Mouse (Mus musculus) intestine, embryonic 14.5 days (tissue): ENCODE measurements around the gene Irak4. TPM values are rescaled to one million over a fixed set of nuclear protein-coding genes. Genes with fewer than 3 reads are reported as not detected.

Source experiments
- ATAC-seq: fragments of 200-750 bp; cut with Nextera tagmentation; replicated peaks from 2 replicates; pipeline ENCODE4 v1.8.0; 2017; ENCODE audit warnings: low read depth, moderate number of reproducible peaks, moderate TSS enrichment, moderate library complexity; ENCODE audit not compliant: low FRiP score, low TSS enrichment
- DNase-seq: peaks from one replicate; pipeline ENCODE4 v3.0.0-alpha.2; 2018; ENCODE audit warnings: low spot score
- H3K27ac ChIP-seq: fragments of 300-500 bp; sonication (generic); 2 replicates; pipeline ENCODE4 v1.5.1; 2014; ENCODE audit warnings: low read depth, mild to moderate bottlenecking, control low read depth
- H3K27me3 ChIP-seq: fragments of 300-500 bp; sonication (generic); replicated peaks from 2 replicates; pipeline ENCODE4 v1.6.1; 2014; ENCODE audit warnings: low read length, control low read depth; ENCODE audit not compliant: control insufficient read depth, insufficient read depth
- H3K36me3 ChIP-seq: fragments of 300-500 bp; sonication (generic); 2 replicates; pipeline ENCODE4 v1.6.1; 2014; ENCODE audit warnings: low read length, control low read depth; ENCODE audit not compliant: control insufficient read depth, insufficient read depth
- H3K4me1 ChIP-seq: fragments of 300-500 bp; sonication (generic); replicated peaks from 2 replicates; pipeline ENCODE4 v1.6.1; 2014; ENCODE audit warnings: low read length, control low read depth, mixed read lengths; ENCODE audit not compliant: control insufficient read depth, insufficient read depth
- H3K4me2 ChIP-seq: fragments of 300-500 bp; sonication (generic); 2 replicates; pipeline ENCODE4 v1.6.1; 2014; ENCODE audit warnings: low read length
- H3K4me3 ChIP-seq: fragments of 300-500 bp; sonication (generic); 2 replicates; pipeline ENCODE4 v1.5.1; 2014; ENCODE audit warnings: low read depth, low read length, control low read depth, mixed read lengths
- H3K9ac ChIP-seq: fragments of 300-500 bp; sonication (generic); 2 replicates; pipeline ENCODE4 v1.6.1; 2014; ENCODE audit warnings: mild to moderate bottlenecking, low read length
- H3K9me3 ChIP-seq: fragments of 300-500 bp; sonication (generic); 2 replicates; pipeline ENCODE4 v1.6.1; 2016; ENCODE audit warnings: low read length, control low read depth; ENCODE audit not compliant: control insufficient read depth
- WGBS: fragments of 180-500 bp; shearing (Covaris S2); extraction: QIAGEN DNeasy Blood & Tissue Kit; methylation state at CpG from one replicate; pipeline ENCODE4 v1.1.7; 2014; 5-methylcytosine and 5-hydroxymethylcytosine counted together
- polyA plus RNA-seq: library from polyadenylated mRNA; unstranded; fragments of >200 nt; fragmentation: Nextera tagmentation; extraction: Ambion mirVana; gene quantifications from 2 replicates; pipeline ENCODE4 v1.2.1, GENCODE M21; 2014

Irak4 gene
- polyA plus RNA-seq, 1 experiment from 2014 or later = 8.9 TPM

DNA sequence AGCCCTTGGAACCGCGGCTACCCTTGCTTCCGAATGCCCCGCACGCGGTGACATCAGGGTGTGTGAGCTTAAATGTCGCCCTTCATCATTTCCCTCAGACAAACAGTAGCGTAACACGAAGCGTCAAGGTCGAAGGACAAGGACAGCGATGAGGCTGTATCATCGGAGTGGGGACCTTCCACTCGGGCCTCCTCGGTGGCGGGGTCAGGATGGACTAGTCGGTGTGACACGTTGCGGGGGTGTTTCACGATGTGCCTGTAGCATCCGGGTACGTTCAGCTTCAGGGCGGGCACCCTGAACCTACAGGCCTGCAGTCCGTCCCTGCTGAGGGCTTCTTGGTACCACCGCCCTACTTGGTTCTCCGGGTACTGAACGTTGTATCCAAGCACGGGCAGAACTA, 20.2 kb upstream of the Irak4 start:
- no peaks in the 10 kb centered on the region for H3K27me3 ChIP-seq
- 83% methylated on average over 28 of the region's 28 CpGs for WGBS

GRCm38 (mm10) chr15:94524956-94525355, 18.5 kb upstream of the Irak4 start:
- no peak overlapping the region for H3K27ac ChIP-seq
- H3K9me3 ChIP-seq = no peaks in the 10 kb centered on the region
- WGBS = 87% methylated on average over 12 of the region's 12 CpGs
- no peaks in the 10 kb centered on the region for H3K27me3 ChIP-seq
- H3K9ac ChIP-seq = no peak overlapping the region
- DNase-seq = no peak
- H3K36me3 ChIP-seq = peaks cover 5% of the 10 kb centered on the region
- no peak for ATAC-seq
- no peak overlapping the region for H3K4me2 ChIP-seq
- H3K4me3 ChIP-seq = no peak overlapping the region
- H3K4me1 ChIP-seq = no peaks in the 10 kb centered on the region

More for the DNA sequence above, 20.2 kb upstream of the Irak4 start:
- Histone ChIP-seq H3K27ac (no peak overlapping the region), H3K9ac (no peak overlapping the region), H3K36me3 (peaks cover 5% of the 10 kb centered on the region), H3K4me2 (no peak overlapping the region), H3K9me3 (no peaks in the 10 kb centered on the region), H3K4me1 (no peaks in the 10 kb centered on the region), H3K4me3 (no peak overlapping the region)
- DNase-seq = no peak
- no peak for ATAC-seq

- Histone ChIP-seq H3K36me3 (peaks cover 6% of the 10 kb centered on the region; the same call in 1 of the 2 replicates), H3K9me3 (no peaks in the 10 kb centered on the region), H3K9ac (no peak overlapping the region), H3K27ac (no peak overlapping the region), H3K4me2 (no peak overlapping the region), H3K4me3 (no peak overlapping the region), H3K27me3 (no peaks in the 10 kb centered on the region), H3K4me1 (no peaks in the 10 kb centered on the region)
- DNase-seq = no peak
- 74% methylated on average over 3 of the region's 3 CpGs for WGBS
- no peak for ATAC-seq
These were observed 12.9 kb upstream of the Irak4 start for GRCm38 (mm10) chr15:94530519-94530918.

DNA sequence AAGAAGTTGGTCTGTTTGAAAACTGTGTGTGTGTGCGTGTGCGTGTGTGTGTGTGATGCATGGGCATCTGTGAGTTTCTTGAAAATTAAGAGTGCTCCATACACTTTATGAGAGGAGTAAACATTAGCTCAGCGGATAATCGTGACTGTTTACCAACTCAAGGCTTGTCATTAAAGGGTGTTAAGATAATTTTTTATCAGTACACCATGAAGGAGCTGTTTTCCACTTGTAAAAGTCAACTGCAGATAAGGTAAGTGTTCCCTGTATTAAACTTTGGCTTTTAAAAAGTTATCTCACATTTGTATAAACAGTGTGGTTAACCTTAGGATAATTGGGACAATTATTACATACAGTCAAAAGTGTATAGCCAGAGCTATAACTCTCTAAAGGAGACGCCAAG, 11.1 kb upstream of the Irak4 start:
- no peaks in the 10 kb centered on the region for H3K4me1 ChIP-seq
- ATAC-seq = no peak
- no peak overlapping the region for H3K9ac ChIP-seq
- H3K4me2 ChIP-seq = no peak overlapping the region
- WGBS = 73% methylated on average over 5 of the region's 5 CpGs
- no peak overlapping the region for H3K4me3 ChIP-seq
- no peak overlapping the region for H3K27ac ChIP-seq
- DNase-seq = no peak
- H3K27me3 ChIP-seq = no peaks in the 10 kb centered on the region
- H3K36me3 ChIP-seq = peaks cover 6% of the 10 kb centered on the region; the same call in 1 of the 2 replicates
- no peaks in the 10 kb centered on the region for H3K9me3 ChIP-seq

GRCm38 (mm10) chr15:94532956-94533355, 10.5 kb upstream of the Irak4 start:
- no peak for DNase-seq
- ATAC-seq = no peak
- Histone ChIP-seq H3K9me3 (no peaks in the 10 kb centered on the region), H3K36me3 (peaks cover 6% of the 10 kb centered on the region; the same call in 1 of the 2 replicates), H3K27me3 (no peaks in the 10 kb centered on the region), H3K9ac (no peak overlapping the region), H3K4me2 (no peak overlapping the region), H3K4me3 (no peak overlapping the region), H3K4me1 (no peaks in the 10 kb centered on the region), H3K27ac (no peak overlapping the region)
- 84% methylated on average over 6 of the region's 6 CpGs for WGBS

DNA sequence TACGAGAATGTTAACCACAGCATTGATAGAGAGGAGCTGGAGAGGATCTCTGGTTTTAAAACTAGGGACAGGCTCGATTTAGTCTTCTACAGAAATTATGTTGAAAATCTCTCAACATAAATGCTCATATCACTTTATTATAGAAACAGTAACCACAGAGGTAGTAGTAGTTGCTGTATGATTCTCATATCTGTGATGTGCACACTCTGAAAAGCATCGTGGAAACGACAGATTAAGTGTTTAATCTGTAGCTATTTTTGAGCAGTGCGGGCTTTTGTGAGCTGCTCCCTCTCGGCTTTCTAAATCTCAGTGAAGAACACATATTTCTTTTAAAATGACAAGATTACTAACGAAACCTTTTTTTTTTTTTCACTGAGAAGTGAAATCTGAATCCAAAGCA, 7.9 kb upstream of the Irak4 start:
- H3K4me2 ChIP-seq = no peak overlapping the region

GRCm38 (mm10) chr15:94539296-94539695, 4.1 kb upstream of the Irak4 start:
- DNase-seq (no peak), ATAC-seq (no peak)
- WGBS = 89% methylated on average over 3 of the region's 3 CpGs
- no peaks in the 10 kb centered on the region for H3K9me3 ChIP-seq
- peaks cover 3% of the 10 kb centered on the region; the same call in 1 of the 2 replicates for H3K4me1 ChIP-seq
- no peak overlapping the region for H3K27ac ChIP-seq
- no peak overlapping the region for H3K4me3 ChIP-seq
- H3K27me3 ChIP-seq = no peaks in the 10 kb centered on the region
- no peak overlapping the region for H3K4me2 ChIP-seq
- H3K36me3 ChIP-seq = peaks cover 6% of the 10 kb centered on the region; the same call in 1 of the 2 replicates
- H3K9ac ChIP-seq = no peak overlapping the region

More for the DNA sequence above, 7.9 kb upstream of the Irak4 start:
- Histone ChIP-seq H3K4me3 (no peak overlapping the region), H3K27ac (no peak overlapping the region), H3K9ac (no peak overlapping the region), H3K4me1 (no peaks in the 10 kb centered on the region), H3K9me3 (no peaks in the 10 kb centered on the region), H3K36me3 (peaks cover 9% of the 10 kb centered on the region; the same call in 1 of the 2 replicates), H3K27me3 (no peaks in the 10 kb centered on the region)
- ATAC-seq (no peak), DNase-seq (no peak)
- WGBS = 83% methylated on average over 7 of the region's 7 CpGs

DNA sequence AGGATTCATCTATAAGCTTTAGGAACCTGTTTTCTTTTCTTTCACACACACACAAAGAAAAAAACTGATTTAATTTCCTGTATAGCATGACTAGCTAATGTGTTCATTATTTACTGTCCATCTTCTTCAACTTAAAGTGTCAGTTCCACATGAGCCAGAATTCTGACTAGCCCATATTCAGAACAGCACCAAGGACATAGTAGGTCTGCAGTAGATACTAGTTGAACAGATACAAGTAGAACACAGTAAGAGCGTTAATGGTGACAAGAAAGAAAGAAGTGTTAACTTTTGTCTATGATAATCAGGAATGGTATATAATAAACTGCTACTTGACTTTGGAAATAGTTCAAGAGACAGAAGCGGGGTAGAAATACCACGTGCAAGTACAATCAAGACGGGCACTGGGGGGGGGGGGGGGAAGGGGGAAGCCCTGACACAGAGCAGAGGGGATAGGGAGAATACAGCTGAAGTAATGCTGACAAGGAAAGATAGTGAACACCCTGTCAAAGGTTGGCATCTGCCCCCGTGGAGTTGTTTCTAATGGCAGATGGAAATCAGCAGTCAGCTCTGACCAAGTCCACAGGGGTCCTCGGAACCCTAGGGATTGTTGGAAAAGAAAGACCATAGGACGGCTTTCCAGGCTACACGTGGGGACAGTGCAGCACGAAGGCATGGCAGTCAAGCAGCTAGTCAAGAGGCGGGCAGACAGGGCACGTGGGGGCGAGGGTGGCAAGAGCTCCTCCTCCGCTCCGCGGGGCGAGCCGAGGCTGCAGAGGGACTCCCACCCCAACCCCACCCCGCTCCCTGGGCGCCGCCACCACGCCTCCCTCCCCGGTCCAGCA, 655 bp upstream of the Irak4 start:
- H3K36me3 ChIP-seq = peaks cover 3% of the 10 kb centered on the region; the same call in 1 of the 2 replicates
- no peaks in the 10 kb centered on the region for H3K9me3 ChIP-seq
- ATAC-seq (peak; percentile 82), DNase-seq (no peak)
- H3K4me1 ChIP-seq = peaks cover 3% of the 10 kb centered on the region; the same call in 1 of the 2 replicates
- 7% methylated on average over 22 of the region's 22 CpGs for WGBS
- H3K9ac ChIP-seq = peak overlapping the region; percentile 63
- H3K27ac ChIP-seq = peak overlapping the region; percentile 52; the same call in 1 of the 2 replicates
- peak overlapping the region; percentile 63 for H3K4me3 ChIP-seq
- no peaks in the 10 kb centered on the region for H3K27me3 ChIP-seq
- peak overlapping the region; percentile 85 for H3K4me2 ChIP-seq
